Mouse (Mus musculus) neural tube, embryonic 13.5 days (tissue): ENCODE measurements around the gene Dse. TPM values are rescaled to one million over a fixed set of nuclear protein-coding genes. Genes with fewer than 3 reads are reported as not detected.
"Not testable (repeated sequence)": the region's sequence is repeated elsewhere in the genome, so short reads cannot be mapped to it uniquely, and the experiment has no call there.

Experiments
- ATAC-seq: fragments of 200-750 bp; cut with Nextera tagmentation; 2 replicates; pipeline ENCODE4 v1.8.0; 2017; ENCODE audit warnings: low read depth, mild to moderate bottlenecking, moderate TSS enrichment, moderate library complexity
- H3K27ac ChIP-seq: fragments of 300-500 bp; sonication (generic); replicated peaks from 2 replicates; pipeline ENCODE4 v1.5.1; 2015; ENCODE audit warnings: moderate library complexity, mild to moderate bottlenecking, inconsistent platforms
- H3K27me3 ChIP-seq: fragments of 300-500 bp; sonication (generic); 2 replicates; pipeline ENCODE4 v1.6.1; 2015; ENCODE audit warnings: mild to moderate bottlenecking, inconsistent platforms
- H3K36me3 ChIP-seq: fragments of 300-500 bp; sonication (generic); 2 replicates; pipeline ENCODE4 v1.6.1; 2015; ENCODE audit warnings: mild to moderate bottlenecking, inconsistent platforms
- H3K4me1 ChIP-seq: fragments of 300-500 bp; sonication (generic); replicated peaks from 2 replicates; pipeline ENCODE4 v1.6.1; 2015; ENCODE audit warnings: inconsistent platforms
- H3K4me2 ChIP-seq: fragments of 300-500 bp; sonication (generic); 2 replicates; pipeline ENCODE4 v1.6.1; 2015; ENCODE audit warnings: inconsistent platforms, mild to moderate bottlenecking, moderate library complexity
- H3K4me3 ChIP-seq: fragments of 300-500 bp; sonication (generic); 2 replicates; pipeline ENCODE4 v1.5.1; 2015; ENCODE audit warnings: mild to moderate bottlenecking, inconsistent platforms
- H3K9ac ChIP-seq: fragments of 300-500 bp; sonication (generic); 2 replicates; pipeline ENCODE4 v1.6.1; 2015; ENCODE audit warnings: moderate library complexity, mild to moderate bottlenecking, inconsistent platforms
- H3K9me3 ChIP-seq: fragments of 300-500 bp; sonication (generic); 2 replicates; pipeline ENCODE4 v1.6.1; 2016; ENCODE audit warnings: inconsistent platforms
- WGBS: fragments of 180-500 bp; shearing (Covaris S2); methylation state at CpG from one replicate; pipeline ENCODE4 v1.1.7; 2015; 5-methylcytosine and 5-hydroxymethylcytosine counted together
- polyA plus RNA-seq: library from polyadenylated mRNA; unstranded; fragments of >200 nt; fragmentation: Nextera tagmentation; extraction: Ambion mirVana; gene quantifications from 2 replicates; pipeline ENCODE4 v1.2.1, GENCODE M21; 2015

Gene Dse
- 9.5 and 10.0 TPM in 2 replicates for polyA plus RNA-seq

DNA sequence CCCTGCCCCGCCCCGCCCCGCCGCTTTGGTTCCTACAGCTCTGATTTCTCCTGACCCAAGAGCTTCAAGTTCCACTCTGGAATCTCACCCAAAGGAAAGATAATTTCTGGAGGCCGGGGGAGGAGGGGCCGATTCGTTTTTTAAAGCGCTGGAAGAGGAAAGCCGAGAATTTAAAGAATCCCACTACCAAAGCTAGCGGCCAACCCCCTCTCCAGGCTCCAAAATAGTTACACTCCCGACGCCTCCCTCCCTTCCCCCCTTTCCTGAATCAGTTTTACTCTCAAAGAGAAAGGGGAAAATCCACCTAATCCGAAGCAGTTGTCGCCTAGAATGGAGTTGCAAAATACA, at the start of gene Dse:
TSS of gene Dse (minus strand) at position 213 of the 348 bp plus-strand sequence.
- peak within 1 kb of the TSS; percentile 85 for H3K9ac ChIP-seq
- under 1% methylated on average over 14 of the region's 14 CpGs for WGBS
- H3K27ac ChIP-seq = peak within 1 kb of the TSS; percentile 73
- peak within 1 kb of the TSS; percentile 79 for H3K4me3 ChIP-seq
- peak; percentile 30 for ATAC-seq
- H3K4me2 ChIP-seq = peak within 1 kb of the TSS; percentile 82
- H3K36me3 ChIP-seq = no peaks in the 10 kb centered on the region
- no peaks in the 10 kb centered on the region for H3K9me3 ChIP-seq
- peaks cover 7% of the 10 kb centered on the region for H3K4me1 ChIP-seq
- no peaks in the 10 kb centered on the region for H3K27me3 ChIP-seq

GRCm38 (mm10) chr10:34252833-34253232, 45.3 kb upstream of the Dse start:
- not testable (repeated sequence) for H3K9me3 ChIP-seq, H3K27ac ChIP-seq, H3K4me2 ChIP-seq, H3K4me1 ChIP-seq, H3K36me3 ChIP-seq, ATAC-seq, H3K4me3 ChIP-seq, H3K9ac ChIP-seq, H3K27me3 ChIP-seq
- 90% methylated on average over 9 of the region's 9 CpGs for WGBS

GRCm38 (mm10) chr10:34249594-34249993, 42.1 kb upstream of the Dse start:
- no peak for ATAC-seq
- no peaks in the 10 kb centered on the region for H3K4me1 ChIP-seq
- no peaks in the 10 kb centered on the region for H3K27me3 ChIP-seq
- H3K36me3 ChIP-seq = no peaks in the 10 kb centered on the region
- 39% methylated on average over 2 of the region's 2 CpGs for WGBS
- H3K4me3 ChIP-seq = no peak overlapping the region
- H3K4me2 ChIP-seq = no peak overlapping the region
- H3K9ac ChIP-seq = no peak overlapping the region
- no peak overlapping the region for H3K27ac ChIP-seq
- H3K9me3 ChIP-seq = no peaks in the 10 kb centered on the region

- WGBS = 48% methylated on average over 3 of the region's 3 CpGs
- H3K27ac ChIP-seq = no peak overlapping the region
- H3K9me3 ChIP-seq = no peaks in the 10 kb centered on the region
- H3K9ac ChIP-seq = no peak overlapping the region
- no peak for ATAC-seq
- no peak overlapping the region for H3K4me3 ChIP-seq
- H3K36me3 ChIP-seq = no peaks in the 10 kb centered on the region
- H3K4me1 ChIP-seq = no peaks in the 10 kb centered on the region
- no peak overlapping the region for H3K4me2 ChIP-seq
- no peaks in the 10 kb centered on the region for H3K27me3 ChIP-seq
These were observed 40.2 kb upstream of the Dse start for GRCm38 (mm10) chr10:34247757-34248156.

DNA sequence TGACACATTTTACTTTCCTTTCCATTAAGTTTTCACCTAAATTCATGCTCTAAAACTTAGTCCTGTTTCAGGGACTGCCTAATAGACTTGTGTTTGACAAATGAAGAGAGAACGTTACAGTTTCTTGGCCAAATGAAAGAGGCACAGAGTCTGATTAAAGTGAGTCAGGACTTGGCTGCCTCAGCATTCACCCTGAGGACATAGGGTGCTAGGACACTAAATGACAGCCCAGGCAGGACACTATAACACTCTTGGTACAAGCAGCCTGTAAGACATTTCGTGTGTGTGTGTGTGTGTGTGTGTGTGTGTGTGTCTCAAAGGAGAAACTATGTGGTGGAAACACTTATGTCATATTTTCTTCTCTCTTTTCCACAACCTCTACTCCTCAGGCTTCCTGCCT, 38.6 kb upstream of the Dse start:
- Histone ChIP-seq H3K4me1 (no peaks in the 10 kb centered on the region), H3K27me3 (no peaks in the 10 kb centered on the region), H3K9ac (no peak overlapping the region), H3K4me3 (no peak overlapping the region), H3K27ac (no peak overlapping the region), H3K36me3 (no peaks in the 10 kb centered on the region), H3K9me3 (no peaks in the 10 kb centered on the region), H3K4me2 (no peak overlapping the region)
- WGBS = 69% methylated on average over 2 of the region's 2 CpGs
- ATAC-seq = no peak

- H3K27ac ChIP-seq = no peak overlapping the region
- no peak overlapping the region for H3K9ac ChIP-seq
- H3K9me3 ChIP-seq = no peaks in the 10 kb centered on the region
- 86% methylated on average over 5 of the region's 5 CpGs for WGBS
- H3K4me3 ChIP-seq = no peak overlapping the region
- no peaks in the 10 kb centered on the region for H3K27me3 ChIP-seq
- no peaks in the 10 kb centered on the region for H3K36me3 ChIP-seq
- no peaks in the 10 kb centered on the region for H3K4me1 ChIP-seq
- no peak overlapping the region for H3K4me2 ChIP-seq
- no peak for ATAC-seq
These were observed 37.2 kb upstream of the Dse start for GRCm38 (mm10) chr10:34244745-34245144.

GRCm38 (mm10) chr10:34238536-34238935, 31.0 kb upstream of the Dse start:
- Histone ChIP-seq H3K36me3 (no peaks in the 10 kb centered on the region), H3K9me3 (no peaks in the 10 kb centered on the region), H3K9ac (no peak overlapping the region), H3K27ac (no peak overlapping the region), H3K4me2 (no peak overlapping the region), H3K27me3 (no peaks in the 10 kb centered on the region), H3K4me3 (no peak overlapping the region), H3K4me1 (no peaks in the 10 kb centered on the region)
- 84% methylated on average over 4 of the region's 4 CpGs for WGBS
- ATAC-seq = no peak

- no peaks in the 10 kb centered on the region for H3K9me3 ChIP-seq
- no peak overlapping the region for H3K9ac ChIP-seq
- no peak overlapping the region for H3K4me2 ChIP-seq
- H3K36me3 ChIP-seq = no peaks in the 10 kb centered on the region
- ATAC-seq = no peak
- no peaks in the 10 kb centered on the region for H3K4me1 ChIP-seq
- no peaks in the 10 kb centered on the region for H3K27me3 ChIP-seq
- no peak overlapping the region for H3K4me3 ChIP-seq
- no peak overlapping the region for H3K27ac ChIP-seq
- WGBS = 88% methylated on average over 5 of the region's 5 CpGs
These were observed 29.1 kb upstream of the Dse start for GRCm38 (mm10) chr10:34236569-34236968.

DNA sequence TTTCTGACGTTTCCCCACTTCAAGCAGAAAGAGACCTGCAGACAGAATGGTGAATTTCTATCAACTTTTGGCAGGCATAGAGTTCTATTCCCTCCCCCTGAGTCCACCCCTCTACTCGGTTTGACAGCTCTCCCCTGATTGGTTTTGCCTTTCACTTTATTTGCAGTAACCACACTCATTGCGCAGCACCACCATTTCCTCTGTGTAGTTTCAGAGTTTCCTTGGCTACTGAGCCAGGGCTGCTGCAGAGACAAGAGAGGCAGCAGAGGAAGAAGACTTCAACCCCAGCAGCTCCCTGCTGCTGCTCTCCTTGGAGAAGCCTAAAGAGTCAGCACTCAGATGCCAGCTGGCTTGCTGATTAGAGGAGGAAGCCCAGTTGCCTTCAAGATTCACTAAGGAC, 27.9 kb upstream of the Dse start:
- H3K27ac ChIP-seq = no peak overlapping the region
- WGBS = 34% methylated on average over 3 of the region's 3 CpGs
- no peaks in the 10 kb centered on the region for H3K36me3 ChIP-seq
- no peak for ATAC-seq
- no peaks in the 10 kb centered on the region for H3K4me1 ChIP-seq
- H3K9me3 ChIP-seq = no peaks in the 10 kb centered on the region
- no peaks in the 10 kb centered on the region for H3K27me3 ChIP-seq
- H3K9ac ChIP-seq = no peak overlapping the region
- H3K4me3 ChIP-seq = no peak overlapping the region
- no peak overlapping the region for H3K4me2 ChIP-seq

DNA sequence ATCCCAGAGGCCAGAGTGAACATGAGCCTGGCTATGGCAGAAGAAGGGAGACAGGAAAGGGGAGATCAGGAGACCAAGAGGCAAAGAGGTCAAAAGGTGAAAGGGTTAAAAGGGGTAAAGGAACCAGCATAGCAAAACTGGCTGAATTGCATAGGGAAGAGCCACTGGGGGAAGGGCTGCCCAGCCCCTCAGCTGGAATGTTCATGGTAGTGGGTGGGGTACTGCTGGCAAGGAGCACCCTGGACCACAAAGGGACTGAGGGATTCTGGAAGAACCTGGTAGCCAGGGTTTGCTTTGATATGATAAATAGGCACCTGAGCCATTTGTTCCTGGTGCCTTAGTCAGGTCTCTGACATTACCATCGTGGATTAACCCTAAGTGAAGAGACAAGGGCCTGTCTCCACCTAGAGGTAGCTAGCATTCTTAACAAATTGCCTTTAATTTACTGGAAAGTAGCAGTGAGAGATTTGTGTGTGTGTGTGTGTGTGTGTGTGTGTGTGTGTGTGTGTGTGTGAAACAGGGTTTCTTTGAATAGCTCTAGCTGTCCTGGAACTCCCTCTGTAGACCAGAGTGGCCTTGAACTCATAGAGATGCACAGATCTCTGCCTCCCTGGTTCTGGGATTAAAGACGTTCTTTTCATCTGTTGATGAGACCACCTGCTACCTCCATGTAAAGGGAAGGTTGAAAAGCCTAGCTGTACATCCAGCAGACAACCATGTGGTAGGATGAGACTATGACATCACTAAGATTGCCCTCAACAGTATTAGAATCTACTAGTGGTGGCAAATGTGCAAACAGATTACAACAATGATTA, 26.6 kb upstream of the Dse start:
- no peak overlapping the region for H3K27ac ChIP-seq
- H3K4me1 ChIP-seq = no peaks in the 10 kb centered on the region
- H3K9ac ChIP-seq = no peak overlapping the region
- H3K9me3 ChIP-seq = no peaks in the 10 kb centered on the region
- no peaks in the 10 kb centered on the region for H3K36me3 ChIP-seq
- H3K4me3 ChIP-seq = no peak overlapping the region
- H3K27me3 ChIP-seq = no peaks in the 10 kb centered on the region
- no peak overlapping the region for H3K4me2 ChIP-seq
- WGBS = 30% methylated on average over 2 of the region's 2 CpGs
- ATAC-seq = no peak

- Histone ChIP-seq H3K9me3 (no peaks in the 10 kb centered on the region), H3K27me3 (no peaks in the 10 kb centered on the region), H3K4me2 (no peak overlapping the region), H3K4me1 (no peaks in the 10 kb centered on the region), H3K4me3 (no peak overlapping the region), H3K36me3 (no peaks in the 10 kb centered on the region), H3K27ac (no peak overlapping the region), H3K9ac (no peak overlapping the region)
- WGBS = 52% methylated on average over 1 of the region's 1 CpGs
- ATAC-seq = no peak
These were observed 25.9 kb upstream of the Dse start for GRCm38 (mm10) chr10:34233418-34233817.

DNA sequence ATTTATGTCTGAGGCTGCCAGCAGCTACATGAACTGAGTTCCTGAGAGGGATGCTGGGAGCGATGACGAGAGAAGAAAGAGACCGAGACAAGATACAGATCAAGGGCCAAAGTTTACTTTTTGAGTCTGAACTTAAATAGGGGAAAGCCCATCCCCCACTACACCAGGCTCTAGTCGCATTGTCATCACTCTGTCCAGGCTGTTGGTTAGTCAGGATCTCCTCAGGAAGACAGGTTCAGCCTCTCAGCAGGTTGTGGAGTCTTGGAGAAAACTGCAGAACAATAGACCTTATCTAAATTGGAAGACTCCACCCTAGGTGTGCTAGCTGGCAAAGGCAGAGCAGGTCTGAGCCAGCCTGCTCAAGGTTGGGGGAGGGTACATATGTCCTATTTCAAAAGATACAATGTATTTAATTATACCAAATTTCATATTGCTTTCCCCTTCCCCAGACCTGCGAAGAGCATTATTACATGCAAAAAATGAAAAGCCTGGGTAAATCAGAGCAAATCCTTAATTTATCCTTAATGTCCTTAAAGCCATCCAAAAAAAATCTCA, 22.7 kb upstream of the Dse start:
- Histone ChIP-seq H3K4me3 (no peak overlapping the region), H3K27me3 (no peaks in the 10 kb centered on the region), H3K4me1 (no peaks in the 10 kb centered on the region), H3K9me3 (no peaks in the 10 kb centered on the region), H3K9ac (no peak overlapping the region), H3K27ac (no peak overlapping the region), H3K36me3 (no peaks in the 10 kb centered on the region), H3K4me2 (no peak overlapping the region)
- no peak for ATAC-seq
- 46% methylated on average over 5 of the region's 5 CpGs for WGBS

DNA sequence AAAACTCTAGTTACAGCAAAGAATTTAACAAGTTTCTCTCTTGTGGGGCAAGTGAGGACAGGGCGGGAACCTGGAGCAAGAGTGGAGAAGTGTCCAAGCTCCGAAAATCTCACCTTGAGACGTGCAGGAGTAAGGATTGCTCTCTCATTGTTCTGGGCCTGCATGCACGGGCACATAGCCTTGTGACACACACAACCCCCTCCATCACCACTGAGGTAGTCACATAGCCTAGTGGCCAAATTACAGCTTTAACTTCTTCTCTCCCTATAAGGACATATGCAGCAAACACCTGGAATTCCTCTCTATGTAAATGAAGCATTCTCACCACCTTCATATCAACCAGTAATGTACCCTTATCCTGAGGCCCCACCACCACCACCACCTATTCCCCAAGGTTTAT, 22.0 kb upstream of the Dse start:
- no peak overlapping the region for H3K9ac ChIP-seq
- no peaks in the 10 kb centered on the region for H3K27me3 ChIP-seq
- 76% methylated on average over 4 of the region's 4 CpGs for WGBS
- no peaks in the 10 kb centered on the region for H3K36me3 ChIP-seq
- ATAC-seq = no peak
- H3K27ac ChIP-seq = no peak overlapping the region
- no peak overlapping the region for H3K4me3 ChIP-seq
- no peaks in the 10 kb centered on the region for H3K4me1 ChIP-seq
- no peaks in the 10 kb centered on the region for H3K9me3 ChIP-seq
- H3K4me2 ChIP-seq = no peak overlapping the region
